Mouse (Mus musculus): ENCODE measurements around the gene Cnih2.

Cnih2 gene

GRCm38 (mm10) chr19:5098363-5099143 is at the start of gene Cnih2:
TSS of gene Cnih2 (minus strand) at chr19:5098521.
- in situ Hi-C loops (cut with MboI, MseI) = no loop called here

GRCm38 (mm10) chr19:5139640-5140039 is 41.3 kb upstream of the Cnih2 start:
- in situ Hi-C loops (cut with MboI, MseI) = no loop called here

GRCm38 (mm10) chr19:5131237-5131636 is 32.9 kb upstream of the Cnih2 start:
- in situ Hi-C loops (cut with MboI, MseI) = no loop called here

GRCm38 (mm10) chr19:5129770-5130169 is 31.4 kb upstream of the Cnih2 start:
- in situ Hi-C loops (cut with MboI, MseI) = no loop called here

GRCm38 (mm10) chr19:5124055-5124614 is 25.8 kb upstream of the Cnih2 start:
- in situ Hi-C loops (cut with MboI, MseI) = no loop called here

- in situ Hi-C loops (cut with MboI, MseI) = no loop called here
These were observed 24.9 kb upstream of the Cnih2 start for GRCm38 (mm10) chr19:5123241-5123640.

GRCm38 (mm10) chr19:5122492-5122891 is 24.2 kb upstream of the Cnih2 start:
- in situ Hi-C loops (cut with MboI, MseI) = no loop called here

- in situ Hi-C loops (cut with MboI, MseI) = no loop called here
These were observed 20.0 kb upstream of the Cnih2 start, which contains the start of gene Klc2 for GRCm38 (mm10) chr19:5118384-5118698. TSS of gene Klc2 (minus strand) at chr19:5118560.

GRCm38 (mm10) chr19:5117494-5118383 is 19.4 kb upstream of the Cnih2 start:
- in situ Hi-C loops (cut with MboI, MseI) = no loop called here

GRCm38 (mm10) chr19:5113783-5114182 is 15.5 kb upstream of the Cnih2 start:
- in situ Hi-C loops (cut with MboI, MseI) = no loop called here

- in situ Hi-C loops (cut with MboI, MseI) = no loop called here
These were observed 11.5 kb upstream of the Cnih2 start for GRCm38 (mm10) chr19:5109659-5110453.

- in situ Hi-C loops (cut with MboI, MseI) = no loop called here
These were observed 10.4 kb upstream of the Cnih2 start for GRCm38 (mm10) chr19:5108702-5109101.

GRCm38 (mm10) chr19:5108271-5108575 is 9.9 kb upstream of the Cnih2 start:
- in situ Hi-C loops (cut with MboI, MseI) = no loop called here

- in situ Hi-C loops (cut with MboI, MseI) = no loop called here
These were observed 9.4 kb upstream of the Cnih2 start for GRCm38 (mm10) chr19:5107556-5108270.

- in situ Hi-C loops (cut with MboI, MseI) = no loop called here
These were observed 8.4 kb upstream of the Cnih2 start, which contains the start of gene Rab1b for GRCm38 (mm10) chr19:5106731-5107191. TSS of gene Rab1b (minus strand) at chr19:5107072.

GRCm38 (mm10) chr19:5106074-5106473 is 7.8 kb upstream of the Cnih2 start:
- in situ Hi-C loops (cut with MboI, MseI) = no loop called here

- in situ Hi-C loops (cut with MboI, MseI) = no loop called here
These were observed 579 bp downstream of the Cnih2 start for GRCm38 (mm10) chr19:5097521-5098362.

- in situ Hi-C loops (cut with MboI, MseI) = no loop called here
These were observed 2.3 kb downstream of the Cnih2 start for GRCm38 (mm10) chr19:5095887-5096474.

GRCm38 (mm10) chr19:5094746-5095417 is 3.4 kb downstream of the Cnih2 start:
- in situ Hi-C loops (cut with MboI, MseI) = no loop called here
